Mouse (Mus musculus) liver, adult (tissue): Measurements from ENCODE around the gene Fzd4.

Experiments
- GATA4 ChIP-seq: IDR thresholded peaks from 2 replicates; pipeline ENCODE4 v1.6.1; 2014; ENCODE audit warnings: mild to moderate bottlenecking, low read length; ENCODE audit not compliant: insufficient replicate concordance

Gene Fzd4

GRCm38 (mm10) chr7:89404081-89404733 lies at the start of gene Fzd4, which contains the start of gene Tmem135:
TSS of gene Fzd4 (plus strand) at chr7:89404355.
TSS of gene Tmem135 (minus strand) at chr7:89404222.
- no peak for TF ChIP-seq GATA4

GRCm38 (mm10) chr7:89355519-89356255 lies 48.5 kb upstream of the Fzd4 start:
- TF ChIP-seq GATA4: no peak

- no peak for TF ChIP-seq GATA4
Measured at GRCm38 (mm10) chr7:89356307-89356706, 47.8 kb upstream of the Fzd4 start.

- TF ChIP-seq GATA4: no peak
Measured at GRCm38 (mm10) chr7:89363975-89364374, 40.2 kb upstream of the Fzd4 start.

- no peak for TF ChIP-seq GATA4
Measured at GRCm38 (mm10) chr7:89365135-89365880, 38.8 kb upstream of the Fzd4 start.

- TF ChIP-seq GATA4: peak; percentile 86; the same call in 1 of the 2 replicates
Measured at GRCm38 (mm10) chr7:89367643-89368042, 36.5 kb upstream of the Fzd4 start.

GRCm38 (mm10) chr7:89370086-89370485 lies 34.1 kb upstream of the Fzd4 start:
- TF ChIP-seq GATA4: no peak

- TF ChIP-seq GATA4: peak; percentile 61; the same call in 1 of the 2 replicates
Measured at GRCm38 (mm10) chr7:89370917-89371316, 33.2 kb upstream of the Fzd4 start.

GRCm38 (mm10) chr7:89371623-89372295 lies 32.4 kb upstream of the Fzd4 start:
- peak; percentile 81; the same call in 1 of the 2 replicates for TF ChIP-seq GATA4

- no peak for TF ChIP-seq GATA4
Measured at GRCm38 (mm10) chr7:89380935-89381705, 23.0 kb upstream of the Fzd4 start.

GRCm38 (mm10) chr7:89382892-89383291 lies 21.3 kb upstream of the Fzd4 start:
- TF ChIP-seq GATA4: no peak

- no peak for TF ChIP-seq GATA4
Measured at GRCm38 (mm10) chr7:89388981-89389380, 15.2 kb upstream of the Fzd4 start.

- no peak for TF ChIP-seq GATA4
Measured at GRCm38 (mm10) chr7:89390660-89391059, 13.5 kb upstream of the Fzd4 start.

GRCm38 (mm10) chr7:89391281-89391680 lies 12.9 kb upstream of the Fzd4 start:
- TF ChIP-seq GATA4: no peak
